Mouse (Mus musculus): Measurements from ENCODE around the gene Gyg. TPM values are rescaled to one million over a fixed set of nuclear protein-coding genes. Genes with fewer than 3 reads are reported as not detected.
"Not testable (repeated sequence)": the region's sequence is repeated elsewhere in the genome, so short reads cannot be mapped to it uniquely, and the experiment has no call there.

Gene Gyg
- polyA plus RNA-seq, 1 experiment from 2014 or later: 29.5 TPM

DNA sequence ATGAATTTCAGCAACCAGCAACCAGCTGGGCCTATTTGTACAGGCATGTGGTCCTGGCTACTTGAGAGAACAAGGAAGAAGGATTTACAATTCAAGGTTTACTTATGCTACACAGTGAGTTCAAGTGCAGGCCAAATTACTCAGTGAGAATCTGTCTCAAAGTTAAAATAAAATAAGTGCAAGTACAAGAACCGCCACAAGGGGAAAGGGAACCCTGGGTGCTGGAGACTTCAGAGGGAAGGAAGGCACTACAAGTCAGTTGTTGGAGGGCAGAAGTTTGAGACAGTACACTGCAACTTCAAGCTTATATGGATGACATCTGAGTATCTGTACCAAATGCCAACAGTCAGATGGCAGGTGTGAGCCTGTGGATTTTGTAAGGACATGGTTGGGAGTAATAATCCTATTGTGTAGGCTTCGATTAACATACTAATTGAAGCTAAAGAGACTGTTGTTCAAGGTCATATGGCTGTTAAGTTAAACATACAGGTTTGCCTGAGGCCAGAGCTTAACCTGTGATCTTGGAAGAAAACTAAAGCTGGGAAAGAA is 28.0 kb downstream of the Gyg start:
- ATAC-seq (ENCODE audit: low FRiP score): no peak
- no peak overlapping the region for H3K27ac ChIP-seq (ENCODE audit: low read depth, low read length)
- H3K27me3 ChIP-seq (ENCODE audit: control insufficient read depth, insufficient read depth, low read length): no peaks in the 10 kb centered on the region
- H3K9me3 ChIP-seq (ENCODE audit: control insufficient read depth, low read length): no peaks in the 10 kb centered on the region
- H3K4me2 ChIP-seq (replicated peaks; ENCODE audit: low read depth, low read length): no peak overlapping the region
- no peaks in the 10 kb centered on the region for H3K4me1 ChIP-seq (replicated peaks; ENCODE audit: control insufficient read depth, insufficient read depth, low read length)
- no peaks in the 10 kb centered on the region for H3K36me3 ChIP-seq (ENCODE audit: control insufficient read depth, insufficient read depth, low read length)
- WGBS: 77% methylated on average over 2 of the region's 2 CpGs
- no peak overlapping the region for H3K9ac ChIP-seq (ENCODE audit: low read depth, low read length)
- no peak for DNase-seq (ENCODE audit: low spot score)
- no peak overlapping the region for H3K4me3 ChIP-seq (ENCODE audit: low read depth, low read length)

DNA sequence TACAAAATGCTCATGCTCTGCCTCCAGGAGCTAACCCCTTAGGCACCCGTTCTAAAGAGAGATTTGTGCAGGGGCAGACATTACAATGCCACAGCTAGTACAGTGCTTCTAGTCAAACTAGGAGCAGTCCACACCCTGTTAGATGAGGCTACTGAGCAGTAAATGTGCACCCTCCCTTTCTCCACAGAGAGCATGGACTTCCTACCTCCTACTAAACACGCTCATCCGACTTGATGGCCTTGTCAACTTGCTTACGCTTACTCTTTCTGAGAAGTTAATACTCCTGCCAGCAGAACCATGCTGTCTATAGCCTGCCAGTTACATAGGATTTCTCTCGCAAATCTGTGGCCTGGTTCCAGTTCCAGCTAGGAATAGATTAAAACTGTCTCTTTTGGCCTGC is 29.5 kb downstream of the Gyg start:
- Histone ChIP-seq H3K27me3 (ENCODE audit: control insufficient read depth, insufficient read depth, low read length) (no peaks in the 10 kb centered on the region), H3K4me3 (ENCODE audit: low read depth, low read length) (no peak overlapping the region), H3K36me3 (ENCODE audit: control insufficient read depth, insufficient read depth, low read length) (no peaks in the 10 kb centered on the region), H3K9me3 (ENCODE audit: control insufficient read depth, low read length) (no peaks in the 10 kb centered on the region), H3K9ac (ENCODE audit: low read depth, low read length) (no peak overlapping the region), H3K4me1 (replicated peaks; ENCODE audit: control insufficient read depth, insufficient read depth, low read length) (no peaks in the 10 kb centered on the region), H3K4me2 (replicated peaks; ENCODE audit: low read depth, low read length) (no peak overlapping the region), H3K27ac (ENCODE audit: low read depth, low read length) (no peak overlapping the region)
- ATAC-seq (ENCODE audit: low FRiP score): no peak
- no peak for DNase-seq (ENCODE audit: low spot score)
- 90% methylated on average over 5 of the region's 5 CpGs for WGBS

DNA sequence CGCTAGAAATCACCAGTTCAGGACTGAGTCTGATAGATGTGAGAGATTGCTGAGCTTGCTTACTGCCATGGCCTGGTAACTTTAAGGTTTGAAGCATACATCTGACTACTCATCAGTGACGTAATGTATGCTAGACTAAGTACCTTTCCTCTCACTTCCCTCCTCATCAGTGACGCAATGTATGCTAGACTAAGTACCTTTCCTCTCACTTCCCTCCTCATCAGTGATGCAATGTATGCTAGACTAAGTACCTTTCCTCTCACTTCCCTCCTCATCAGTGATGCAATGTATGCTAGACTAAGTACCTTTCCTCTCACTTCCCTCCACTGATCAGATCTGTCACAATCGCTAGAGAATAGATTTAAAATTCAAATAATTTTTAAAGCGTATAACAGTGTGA is 33.5 kb downstream of the Gyg start:
- not testable (repeated sequence) for H3K9ac ChIP-seq (ENCODE audit: low read depth, low read length); DNase-seq (ENCODE audit: low spot score)
- 92% methylated on average over 5 of the region's 5 CpGs for WGBS

DNA sequence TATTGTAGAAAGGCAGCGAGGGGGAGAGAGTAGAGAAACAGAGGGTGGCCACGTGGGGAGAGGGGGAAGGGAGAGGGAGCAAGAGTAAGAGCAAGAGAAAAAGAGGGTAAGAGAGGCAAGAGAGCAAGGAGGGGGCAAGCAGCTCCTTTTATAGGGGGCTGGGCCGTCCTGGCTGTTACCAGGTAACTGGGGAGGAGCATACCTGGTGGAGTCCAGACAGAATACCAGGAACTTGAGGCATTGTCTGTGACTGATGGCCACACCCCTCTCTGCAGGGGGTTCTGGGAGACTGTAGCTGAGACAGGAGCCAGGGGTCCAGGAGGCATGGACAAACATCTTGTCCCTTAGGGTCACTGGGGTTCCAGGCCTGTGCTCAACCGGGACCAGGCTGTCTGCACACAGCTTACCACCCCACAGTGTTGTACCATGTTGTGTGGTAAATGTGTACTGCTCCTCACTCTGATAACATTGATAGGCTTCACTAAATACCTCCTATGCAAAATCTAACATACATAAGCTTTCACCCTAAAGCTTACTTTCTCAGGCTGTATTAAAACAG is 35.4 kb downstream of the Gyg start:
- Histone ChIP-seq H3K4me3 (ENCODE audit: low read depth, low read length) (no peak overlapping the region), H3K27me3 (ENCODE audit: control insufficient read depth, insufficient read depth, low read length) (no peaks in the 10 kb centered on the region), H3K27ac (ENCODE audit: low read depth, low read length) (no peak overlapping the region), H3K9ac (ENCODE audit: low read depth, low read length) (no peak overlapping the region), H3K36me3 (ENCODE audit: control insufficient read depth, insufficient read depth, low read length) (no peaks in the 10 kb centered on the region), H3K4me2 (replicated peaks; ENCODE audit: low read depth, low read length) (no peak overlapping the region), H3K9me3 (ENCODE audit: control insufficient read depth, low read length) (no peaks in the 10 kb centered on the region), H3K4me1 (replicated peaks; ENCODE audit: control insufficient read depth, insufficient read depth, low read length) (no peaks in the 10 kb centered on the region)
- DNase-seq (ENCODE audit: low spot score) (no peak), ATAC-seq (ENCODE audit: low FRiP score) (peak; percentile 59)
- WGBS: 51% methylated on average over 4 of the region's 4 CpGs

More for the DNA sequence above, 33.5 kb downstream of the Gyg start:
- H3K4me3 ChIP-seq (ENCODE audit: low read depth, low read length); H3K36me3 ChIP-seq (ENCODE audit: control insufficient read depth, insufficient read depth, low read length); H3K27ac ChIP-seq (ENCODE audit: low read depth, low read length); H3K4me1 ChIP-seq (replicated peaks; ENCODE audit: control insufficient read depth, insufficient read depth, low read length); H3K4me2 ChIP-seq (replicated peaks; ENCODE audit: low read depth, low read length); ATAC-seq (ENCODE audit: low FRiP score); H3K27me3 ChIP-seq (ENCODE audit: control insufficient read depth, insufficient read depth, low read length); H3K9me3 ChIP-seq (ENCODE audit: control insufficient read depth, low read length): not testable (repeated sequence)

DNA sequence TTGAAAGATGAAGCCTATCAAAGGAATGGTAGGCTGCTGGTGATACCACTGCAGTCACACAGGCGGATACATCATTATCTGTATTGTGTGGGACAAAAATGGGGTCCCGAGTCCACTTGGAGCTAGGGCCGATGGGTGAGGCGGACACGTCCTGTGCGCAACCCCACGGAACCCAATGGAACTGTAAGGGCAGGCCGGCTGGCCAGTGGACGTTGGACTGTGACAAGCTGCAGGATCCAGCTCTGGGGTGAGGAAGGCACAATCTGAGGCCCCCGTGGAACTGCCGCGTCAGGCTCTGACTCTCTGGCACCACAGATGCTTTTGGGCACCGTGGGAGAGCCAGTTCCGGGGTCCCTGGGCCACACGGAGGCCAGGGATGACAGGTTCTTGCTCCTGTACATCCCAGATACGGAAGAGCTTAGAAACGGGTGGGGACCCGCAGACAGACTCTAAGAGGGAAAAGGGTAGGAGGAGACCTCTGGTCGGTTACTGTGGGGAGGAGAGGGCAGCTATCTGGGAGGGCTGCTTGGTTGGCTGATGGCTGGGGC is 36.0 kb downstream of the Gyg start:
- H3K36me3 ChIP-seq (ENCODE audit: control insufficient read depth, insufficient read depth, low read length): no peaks in the 10 kb centered on the region
- H3K9me3 ChIP-seq (ENCODE audit: control insufficient read depth, low read length): no peaks in the 10 kb centered on the region
- WGBS: 90% methylated on average over 19 of the region's 19 CpGs
- H3K4me3 ChIP-seq (ENCODE audit: low read depth, low read length): no peak overlapping the region
- H3K4me1 ChIP-seq (replicated peaks; ENCODE audit: control insufficient read depth, insufficient read depth, low read length): no peaks in the 10 kb centered on the region
- peak; percentile 27; the same call in 1 of the 2 replicates for ATAC-seq (ENCODE audit: low FRiP score)
- H3K27me3 ChIP-seq (ENCODE audit: control insufficient read depth, insufficient read depth, low read length): no peaks in the 10 kb centered on the region
- no peak overlapping the region for H3K9ac ChIP-seq (ENCODE audit: low read depth, low read length)
- H3K27ac ChIP-seq (ENCODE audit: low read depth, low read length): no peak overlapping the region
- no peak for DNase-seq (ENCODE audit: low spot score)
- no peak overlapping the region for H3K4me2 ChIP-seq (replicated peaks; ENCODE audit: low read depth, low read length)

DNA sequence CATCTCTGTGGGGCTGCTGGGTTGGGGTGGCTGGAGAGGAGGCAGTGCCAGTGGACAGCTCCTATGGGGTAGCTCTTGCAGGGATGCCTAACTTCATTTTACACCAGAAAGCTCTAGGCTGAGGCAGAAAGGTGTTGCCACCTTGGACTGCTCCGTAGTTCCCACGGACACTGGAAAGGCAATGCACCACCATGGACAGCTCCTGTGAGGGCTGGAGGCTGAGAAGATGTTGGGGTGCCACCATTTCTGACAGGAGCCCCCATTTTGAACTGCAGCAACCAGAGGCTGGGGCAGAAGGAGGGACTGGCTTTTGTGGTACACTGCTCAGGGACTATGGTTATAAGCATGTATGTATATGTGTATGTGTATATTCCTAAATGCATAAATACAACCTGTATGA is 43.2 kb downstream of the Gyg start:
- H3K4me1 ChIP-seq (replicated peaks; ENCODE audit: control insufficient read depth, insufficient read depth, low read length): no peaks in the 10 kb centered on the region
- H3K4me2 ChIP-seq (replicated peaks; ENCODE audit: low read depth, low read length): no peak overlapping the region
- 74% methylated on average over 2 of the region's 2 CpGs for WGBS
- no peak overlapping the region for H3K4me3 ChIP-seq (ENCODE audit: low read depth, low read length)
- no peak for ATAC-seq (ENCODE audit: low FRiP score)
- no peaks in the 10 kb centered on the region for H3K36me3 ChIP-seq (ENCODE audit: control insufficient read depth, insufficient read depth, low read length)
- H3K27ac ChIP-seq (ENCODE audit: low read depth, low read length): no peak overlapping the region
- no peak overlapping the region for H3K9ac ChIP-seq (ENCODE audit: low read depth, low read length)
- no peak for DNase-seq (ENCODE audit: low spot score)
- H3K9me3 ChIP-seq (ENCODE audit: control insufficient read depth, low read length): no peaks in the 10 kb centered on the region
- no peaks in the 10 kb centered on the region for H3K27me3 ChIP-seq (ENCODE audit: control insufficient read depth, insufficient read depth, low read length)

DNA sequence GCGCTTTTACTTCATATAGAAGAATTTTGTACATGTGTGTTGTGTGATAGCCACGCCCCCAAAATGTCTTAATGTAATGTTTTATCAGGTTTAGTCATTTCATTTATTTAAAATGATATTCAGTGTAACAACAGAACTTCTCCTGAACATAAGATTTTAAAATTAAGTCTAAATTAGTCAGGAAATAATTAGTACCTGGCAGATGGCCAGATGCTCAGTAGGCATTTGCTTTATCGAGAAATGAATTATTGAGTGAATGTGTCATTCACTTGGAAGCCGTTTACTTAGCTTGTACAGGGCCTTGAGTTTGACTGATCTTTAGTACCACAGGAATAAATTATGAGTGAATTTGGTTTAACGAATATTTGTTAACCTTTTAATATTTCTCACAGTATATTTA is 46.2 kb downstream of the Gyg start:
- WGBS: 92% methylated on average over 5 of the region's 5 CpGs
- no peaks in the 10 kb centered on the region for H3K4me1 ChIP-seq (replicated peaks; ENCODE audit: control insufficient read depth, insufficient read depth, low read length)

DNA sequence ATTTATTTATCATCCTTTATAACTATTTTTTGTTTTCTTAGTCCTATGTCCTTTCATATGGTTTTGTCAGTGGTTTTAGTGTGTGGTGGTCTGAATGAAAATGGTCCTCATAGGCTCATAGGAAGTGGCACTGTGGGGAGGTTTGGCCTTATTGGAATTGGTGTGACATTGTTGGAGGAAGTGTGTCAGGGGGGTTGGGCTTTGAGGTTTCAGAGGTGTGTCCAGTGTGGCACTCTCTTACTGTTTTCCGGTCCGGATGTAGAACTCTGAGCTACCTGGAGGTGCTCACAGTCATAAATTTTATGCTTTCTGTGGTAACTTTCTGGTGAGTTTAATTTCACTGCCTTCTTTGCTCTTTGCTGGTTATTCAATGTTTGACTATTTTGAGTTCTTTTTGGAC is 50.3 kb downstream of the Gyg start:
- no peaks in the 10 kb centered on the region for H3K36me3 ChIP-seq (ENCODE audit: control insufficient read depth, insufficient read depth, low read length)
- no peak overlapping the region for H3K4me2 ChIP-seq (replicated peaks; ENCODE audit: low read depth, low read length)
- 92% methylated on average over 2 of the region's 2 CpGs for WGBS
- DNase-seq (ENCODE audit: low spot score): no peak
- no peaks in the 10 kb centered on the region for H3K9me3 ChIP-seq (ENCODE audit: control insufficient read depth, low read length)
- ATAC-seq (ENCODE audit: low FRiP score): no peak
- H3K4me1 ChIP-seq (replicated peaks; ENCODE audit: control insufficient read depth, insufficient read depth, low read length): no peaks in the 10 kb centered on the region
- no peak overlapping the region for H3K4me3 ChIP-seq (ENCODE audit: low read depth, low read length)
- H3K27ac ChIP-seq (ENCODE audit: low read depth, low read length): no peak overlapping the region
- H3K27me3 ChIP-seq (ENCODE audit: control insufficient read depth, insufficient read depth, low read length): no peaks in the 10 kb centered on the region
- H3K9ac ChIP-seq (ENCODE audit: low read depth, low read length): no peak overlapping the region

More for the DNA sequence above, 46.2 kb downstream of the Gyg start:
- no peak overlapping the region for H3K4me3 ChIP-seq (ENCODE audit: low read depth, low read length)
- H3K4me2 ChIP-seq (replicated peaks; ENCODE audit: low read depth, low read length): no peak overlapping the region
- DNase-seq (ENCODE audit: low spot score) (no peak), ATAC-seq (ENCODE audit: low FRiP score) (no peak)
- no peaks in the 10 kb centered on the region for H3K9me3 ChIP-seq (ENCODE audit: control insufficient read depth, low read length)
- H3K27me3 ChIP-seq (ENCODE audit: control insufficient read depth, insufficient read depth, low read length): no peaks in the 10 kb centered on the region
- no peak overlapping the region for H3K9ac ChIP-seq (ENCODE audit: low read depth, low read length)
- H3K36me3 ChIP-seq (ENCODE audit: control insufficient read depth, insufficient read depth, low read length): no peaks in the 10 kb centered on the region
- H3K27ac ChIP-seq (ENCODE audit: low read depth, low read length): no peak overlapping the region

DNA sequence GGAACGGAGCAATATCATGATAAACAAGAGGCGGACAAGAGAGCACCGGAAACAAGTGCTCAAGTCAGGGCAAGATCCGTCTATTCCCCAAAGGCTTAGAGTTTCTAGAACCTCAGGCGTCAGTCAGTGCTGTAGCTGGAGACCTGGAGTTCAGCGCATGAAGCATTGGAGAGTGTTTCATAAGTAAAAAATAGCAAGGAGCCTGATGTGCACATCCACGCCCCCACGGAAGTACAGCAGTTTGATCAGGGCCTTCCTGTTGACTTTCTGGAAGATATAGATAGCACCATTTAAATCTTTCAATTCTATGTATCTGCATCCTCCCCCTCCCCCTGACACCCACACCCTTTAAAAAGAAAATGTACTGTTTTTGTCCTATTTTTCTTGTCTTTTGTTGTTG is 50.8 kb downstream of the Gyg start:
- ATAC-seq (ENCODE audit: low FRiP score) (no peak), DNase-seq (ENCODE audit: low spot score) (no peak)
- no peaks in the 10 kb centered on the region for H3K4me1 ChIP-seq (replicated peaks; ENCODE audit: control insufficient read depth, insufficient read depth, low read length)
- H3K27me3 ChIP-seq (ENCODE audit: control insufficient read depth, insufficient read depth, low read length): no peaks in the 10 kb centered on the region
- no peaks in the 10 kb centered on the region for H3K36me3 ChIP-seq (ENCODE audit: control insufficient read depth, insufficient read depth, low read length)
- H3K4me3 ChIP-seq (ENCODE audit: low read depth, low read length): no peak overlapping the region
- H3K9me3 ChIP-seq (ENCODE audit: control insufficient read depth, low read length): no peaks in the 10 kb centered on the region
- no peak overlapping the region for H3K4me2 ChIP-seq (replicated peaks; ENCODE audit: low read depth, low read length)
- 92% methylated on average over 8 of the region's 8 CpGs for WGBS
- no peak overlapping the region for H3K27ac ChIP-seq (ENCODE audit: low read depth, low read length)
- H3K9ac ChIP-seq (ENCODE audit: low read depth, low read length): no peak overlapping the region
